Mouse (Mus musculus) midbrain, embryonic 11.5 days (tissue): ENCODE results near the gene Zfp691. TPM values are rescaled to one million over a fixed set of nuclear protein-coding genes. Genes with fewer than 3 reads are reported as not detected.

Source experiments
- ATAC-seq: fragments of 200-750 bp; cut with Nextera tagmentation; 2 replicates; pipeline ENCODE4 v1.8.0; 2017; ENCODE audit warnings: moderate TSS enrichment, moderate library complexity; ENCODE audit not compliant: low FRiP score
- DNase-seq: peaks from one replicate; pipeline ENCODE4 v3.0.0; 2015; ENCODE audit warnings: low spot score; ENCODE audit errors: missing footprints
- H3K27ac ChIP-seq: fragments of 300-500 bp; sonication (generic); 2 replicates; pipeline ENCODE4 v1.5.1; 2014; ENCODE audit warnings: low read depth, low read length
- H3K27me3 ChIP-seq: fragments of 300-500 bp; sonication (generic); 2 replicates; pipeline ENCODE4 v1.6.1; 2014; ENCODE audit warnings: mild to moderate bottlenecking, low read length, moderate library complexity, mixed read lengths; ENCODE audit not compliant: control insufficient read depth, insufficient read depth
- H3K36me3 ChIP-seq: fragments of 300-500 bp; sonication (generic); 2 replicates; pipeline ENCODE4 v1.6.1; 2014; ENCODE audit warnings: mild to moderate bottlenecking, low read length, moderate library complexity, mixed read lengths; ENCODE audit not compliant: control insufficient read depth, insufficient read depth
- H3K4me1 ChIP-seq: fragments of 300-500 bp; sonication (generic); 2 replicates; pipeline ENCODE4 v1.6.1; 2014; ENCODE audit warnings: low read length; ENCODE audit not compliant: control insufficient read depth, insufficient read depth
- H3K4me2 ChIP-seq: fragments of 300-500 bp; sonication (generic); 2 replicates; pipeline ENCODE4 v1.6.1; 2014; ENCODE audit warnings: mild to moderate bottlenecking, moderate library complexity
- H3K4me3 ChIP-seq: fragments of 300-500 bp; sonication (generic); 2 replicates; pipeline ENCODE4 v1.5.1; 2014; ENCODE audit warnings: low read depth, low read length
- H3K9ac ChIP-seq: fragments of 300-500 bp; sonication (generic); 2 replicates; pipeline ENCODE4 v1.6.1; 2014; ENCODE audit warnings: low read length
- H3K9me3 ChIP-seq: fragments of 300-500 bp; sonication (generic); 2 replicates; pipeline ENCODE4 v1.6.1; 2016; ENCODE audit warnings: low read length; ENCODE audit not compliant: control insufficient read depth
- WGBS: fragments of 180-500 bp; shearing (Covaris S2); extraction: QIAGEN DNeasy Blood & Tissue Kit; methylation state at CpG from one replicate; pipeline ENCODE4 v1.1.7; 2014; 5-methylcytosine and 5-hydroxymethylcytosine counted together
- polyA plus RNA-seq: library from polyadenylated mRNA; unstranded; fragments of >200 nt; fragmentation: Nextera tagmentation; extraction: Ambion mirVana; gene quantifications from 2 replicates; pipeline ENCODE4 v1.2.1, GENCODE M21; 2014

Gene Zfp691
- polyA plus RNA-seq, 1 experiment from 2014 or later: 9.0 TPM

GRCm38 (mm10) chr4:119192757-119193156 is 18.8 kb upstream of the Zfp691 start:
- peaks cover 11% of the 10 kb centered on the region for H3K4me1 ChIP-seq
- no peaks in the 10 kb centered on the region for H3K9me3 ChIP-seq
- no peak overlapping the region for H3K4me3 ChIP-seq
- no peaks in the 10 kb centered on the region for H3K27me3 ChIP-seq
- DNase-seq (no peak), ATAC-seq (no peak)
- no peaks in the 10 kb centered on the region for H3K36me3 ChIP-seq
- no peak overlapping the region for H3K27ac ChIP-seq
- 87% methylated on average over 4 of the region's 4 CpGs for WGBS
- no peak overlapping the region for H3K9ac ChIP-seq
- no peak overlapping the region for H3K4me2 ChIP-seq

GRCm38 (mm10) chr4:119191273-119191672 is 17.3 kb upstream of the Zfp691 start:
- no peak for DNase-seq
- 77% methylated on average over 3 of the region's 3 CpGs for WGBS
- Histone ChIP-seq H3K4me1 (peaks cover 4% of the 10 kb centered on the region), H3K9ac (no peak overlapping the region), H3K4me3 (no peak overlapping the region), H3K27me3 (no peaks in the 10 kb centered on the region), H3K9me3 (no peaks in the 10 kb centered on the region), H3K27ac (no peak overlapping the region), H3K36me3 (no peaks in the 10 kb centered on the region), H3K4me2 (no peak overlapping the region; the same call in 1 of the 2 replicates)
- no peak for ATAC-seq

- Histone ChIP-seq H3K9ac (no peak overlapping the region), H3K27ac (no peak overlapping the region), H3K4me2 (peak overlapping the region; percentile 4; the same call in 1 of the 2 replicates), H3K9me3 (no peaks in the 10 kb centered on the region), H3K27me3 (no peaks in the 10 kb centered on the region), H3K36me3 (no peaks in the 10 kb centered on the region), H3K4me1 (no peaks in the 10 kb centered on the region), H3K4me3 (no peak overlapping the region)
- DNase-seq (no peak), ATAC-seq (no peak)
- WGBS: 83% methylated on average over 8 of the region's 8 CpGs
Observed at GRCm38 (mm10) chr4:119190618-119191017, 16.6 kb upstream of the Zfp691 start.

- Histone ChIP-seq H3K36me3 (no peaks in the 10 kb centered on the region), H3K4me2 (peak within 1 kb of the TSS; percentile 4; the same call in 1 of the 2 replicates), H3K4me1 (no peaks in the 10 kb centered on the region), H3K27me3 (no peaks in the 10 kb centered on the region), H3K9me3 (no peaks in the 10 kb centered on the region), H3K27ac (0 out of 2 replicates have a peak within 1 kb of the TSS, but pooled peaks have one; percentile 30), H3K9ac (no peak within 1 kb of the TSS), H3K4me3 (no peak within 1 kb of the TSS)
- 77% methylated on average over 6 of the region's 6 CpGs for WGBS
- DNase-seq (no peak), ATAC-seq (no peak)
Observed at GRCm38 (mm10) chr4:119189864-119190263, 15.9 kb upstream of the Zfp691 start, which contains the start of gene Ermap. Ermap (minus strand) TSS chr4:119190011.

GRCm38 (mm10) chr4:119189392-119189791 is 15.4 kb upstream of the Zfp691 start:
- no peak for ATAC-seq
- Histone ChIP-seq H3K4me1 (no peaks in the 10 kb centered on the region), H3K4me2 (no peak overlapping the region), H3K27ac (0 out of 2 replicates have a peak overlapping the region, but pooled peaks have one; percentile 30), H3K9me3 (no peaks in the 10 kb centered on the region), H3K9ac (no peak overlapping the region), H3K27me3 (no peaks in the 10 kb centered on the region), H3K36me3 (no peaks in the 10 kb centered on the region), H3K4me3 (no peak overlapping the region)
- no peak for DNase-seq
- 57% methylated on average over 6 of the region's 6 CpGs for WGBS

GRCm38 (mm10) chr4:119188060-119188785 is 14.2 kb upstream of the Zfp691 start:
- peak; percentile 28 for DNase-seq
- Histone ChIP-seq H3K9me3 (no peaks in the 10 kb centered on the region), H3K9ac (no peak overlapping the region), H3K4me1 (no peaks in the 10 kb centered on the region), H3K4me3 (no peak overlapping the region), H3K36me3 (no peaks in the 10 kb centered on the region), H3K27me3 (no peaks in the 10 kb centered on the region), H3K27ac (no peak overlapping the region), H3K4me2 (no peak overlapping the region)
- WGBS: 58% methylated on average over 11 of the region's 11 CpGs
- no peak for ATAC-seq

- Histone ChIP-seq H3K27ac (no peak overlapping the region), H3K9me3 (no peaks in the 10 kb centered on the region), H3K4me1 (no peaks in the 10 kb centered on the region), H3K36me3 (no peaks in the 10 kb centered on the region), H3K4me3 (no peak overlapping the region), H3K9ac (no peak overlapping the region), H3K27me3 (no peaks in the 10 kb centered on the region), H3K4me2 (no peak overlapping the region)
- no peak for ATAC-seq
- 82% methylated on average over 4 of the region's 4 CpGs for WGBS
- DNase-seq: no peak
Observed at GRCm38 (mm10) chr4:119185771-119186170, 11.8 kb upstream of the Zfp691 start.

GRCm38 (mm10) chr4:119183525-119183924 is 9.5 kb upstream of the Zfp691 start:
- H3K4me2 ChIP-seq: no peak overlapping the region
- H3K4me3 ChIP-seq: no peak overlapping the region
- H3K9ac ChIP-seq: no peak overlapping the region
- H3K36me3 ChIP-seq: no peaks in the 10 kb centered on the region
- H3K27me3 ChIP-seq: no peaks in the 10 kb centered on the region
- no peaks in the 10 kb centered on the region for H3K4me1 ChIP-seq
- no peak for DNase-seq
- H3K27ac ChIP-seq: no peak overlapping the region
- ATAC-seq: no peak
- no peaks in the 10 kb centered on the region for H3K9me3 ChIP-seq
- WGBS: 43% methylated on average over 1 of the region's 1 CpGs

GRCm38 (mm10) chr4:119181456-119181855 is 7.5 kb upstream of the Zfp691 start:
- Histone ChIP-seq H3K27ac (no peak overlapping the region), H3K36me3 (no peaks in the 10 kb centered on the region), H3K9ac (no peak overlapping the region), H3K9me3 (no peaks in the 10 kb centered on the region), H3K4me1 (no peaks in the 10 kb centered on the region), H3K4me2 (no peak overlapping the region), H3K27me3 (no peaks in the 10 kb centered on the region), H3K4me3 (no peak overlapping the region)
- ATAC-seq: no peak
- 89% methylated on average over 9 of the region's 9 CpGs for WGBS
- DNase-seq: no peak
